Mouse (Mus musculus) ovary, adult 18-20 months (tissue): ENCODE measurements around the gene Prap1.
"Not testable (repeated sequence)": the region's sequence is repeated elsewhere in the genome, so short reads cannot be mapped to it uniquely, and the experiment has no call there.

Experiments used
- DNase-seq: peaks from one replicate; pipeline ENCODE4 v3.0.0; 2022; ENCODE audit warnings: low spot score, mixed read lengths

The Prap1 gene

DNA sequence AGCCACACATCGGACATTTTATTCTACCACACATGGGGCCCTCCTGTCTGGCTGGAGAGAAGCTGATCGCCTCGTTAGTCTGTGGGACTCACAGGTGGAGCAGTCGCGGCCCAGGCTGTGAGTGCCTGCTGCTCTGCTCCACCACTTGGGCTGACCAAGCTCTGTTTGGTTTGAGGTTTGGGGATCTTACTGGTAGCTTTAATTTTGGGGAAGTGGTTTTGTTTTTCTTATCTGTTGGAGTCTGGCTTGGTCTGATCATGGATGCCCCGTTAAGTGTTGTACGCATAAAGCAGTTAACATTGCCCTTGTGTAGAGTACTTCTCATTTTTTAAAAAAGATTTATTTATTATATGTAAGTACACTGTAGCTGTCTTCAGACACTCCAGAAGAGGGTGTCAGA, 40.8 kb downstream of the Prap1 start:
- DNase-seq = not testable (repeated sequence)

DNA sequence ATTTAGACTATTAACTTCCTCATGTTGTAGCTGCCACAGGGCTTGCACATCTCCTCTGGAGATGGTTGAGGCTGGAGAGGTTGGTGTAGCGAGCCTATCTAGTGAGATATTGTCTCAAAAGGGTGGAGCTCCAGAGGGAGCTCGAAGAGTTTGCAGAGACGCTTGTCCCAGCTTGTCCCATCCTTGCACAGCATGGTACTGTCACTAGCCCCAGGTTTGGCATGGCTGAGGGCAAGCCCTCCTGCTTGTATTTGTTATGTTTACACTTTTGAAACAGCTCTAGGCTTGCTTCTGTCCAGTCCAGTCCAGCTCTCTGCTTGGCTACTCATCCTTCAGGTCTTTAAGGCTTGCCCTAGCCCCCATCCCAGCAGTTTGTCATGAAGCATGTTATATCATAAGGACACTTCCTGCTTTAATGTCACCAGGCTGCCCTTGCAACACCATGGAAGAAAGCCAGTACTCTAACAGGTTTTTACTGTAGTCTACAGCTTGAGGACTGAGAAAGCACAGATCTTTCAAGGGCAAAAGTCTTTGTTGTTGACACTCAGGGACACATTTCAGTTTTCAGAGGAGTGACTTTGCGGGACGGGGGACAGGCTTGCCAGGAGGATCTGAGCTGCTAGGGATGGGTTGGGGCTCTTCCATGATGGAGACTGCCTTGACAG, 42.0 kb downstream of the Prap1 start:
- no peak for DNase-seq

DNA sequence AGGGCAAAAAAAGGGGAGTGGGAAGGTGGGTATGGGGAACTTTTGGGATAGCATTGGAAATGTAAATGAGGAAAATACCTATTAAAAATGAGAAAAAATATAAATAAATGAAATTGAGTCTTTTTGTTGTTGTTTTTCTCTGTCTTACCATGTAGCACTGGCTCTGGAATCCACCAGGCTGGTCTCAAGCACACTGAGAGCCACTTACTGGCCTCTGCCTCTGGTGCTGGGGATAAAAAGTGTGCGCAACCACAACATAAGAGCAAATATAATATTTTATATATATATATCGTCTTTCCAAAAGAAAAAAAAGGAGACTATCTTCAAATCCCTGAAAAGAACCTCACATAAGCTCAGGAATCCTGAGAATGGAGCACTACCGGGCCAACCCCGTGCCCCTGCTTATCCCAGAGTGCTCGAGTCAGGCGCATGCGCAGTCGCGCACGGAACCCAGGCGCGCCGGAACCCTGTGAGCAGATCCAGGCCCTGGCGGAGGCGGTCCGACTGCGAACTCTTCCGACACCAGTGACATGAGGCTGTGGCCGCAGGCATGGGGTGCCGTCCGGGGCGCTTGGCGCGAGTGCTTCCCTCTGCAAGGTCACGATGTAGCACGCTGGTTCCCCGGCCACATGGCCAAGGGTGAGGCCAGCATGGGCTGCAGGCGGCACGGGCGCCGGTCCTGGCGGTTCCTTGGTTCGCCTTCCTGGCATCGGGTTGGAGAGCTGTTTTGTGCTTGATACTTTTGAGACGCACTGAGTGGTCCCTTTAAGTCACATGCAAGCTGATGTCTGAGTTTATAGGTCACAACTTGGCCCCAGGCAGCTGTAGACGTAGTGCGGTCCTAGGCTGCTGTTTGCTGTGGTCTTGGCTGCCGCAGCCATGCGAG, 44.2 kb downstream of the Prap1 start, which contains the start of gene Mtg1:
Mtg1 (plus strand) TSS at position 430 of the 886 bp plus-strand sequence.
- peak; percentile 91 for DNase-seq

DNA sequence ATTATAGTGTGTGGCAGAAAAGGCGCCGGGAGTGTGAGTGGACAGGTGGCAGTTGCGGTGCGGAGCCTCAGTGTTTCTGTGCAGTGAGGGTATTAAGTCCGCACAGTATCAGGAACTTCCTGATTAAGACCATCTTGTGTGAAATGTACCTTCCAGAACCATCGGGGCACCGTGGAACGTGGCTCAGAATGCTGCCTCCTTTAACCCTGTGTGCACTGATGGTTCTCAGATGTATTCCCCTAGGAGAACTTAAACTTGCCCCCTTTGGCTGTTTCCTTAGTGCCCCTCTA, 44.8 kb downstream of the Prap1 start:
- DNase-seq = no peak

DNA sequence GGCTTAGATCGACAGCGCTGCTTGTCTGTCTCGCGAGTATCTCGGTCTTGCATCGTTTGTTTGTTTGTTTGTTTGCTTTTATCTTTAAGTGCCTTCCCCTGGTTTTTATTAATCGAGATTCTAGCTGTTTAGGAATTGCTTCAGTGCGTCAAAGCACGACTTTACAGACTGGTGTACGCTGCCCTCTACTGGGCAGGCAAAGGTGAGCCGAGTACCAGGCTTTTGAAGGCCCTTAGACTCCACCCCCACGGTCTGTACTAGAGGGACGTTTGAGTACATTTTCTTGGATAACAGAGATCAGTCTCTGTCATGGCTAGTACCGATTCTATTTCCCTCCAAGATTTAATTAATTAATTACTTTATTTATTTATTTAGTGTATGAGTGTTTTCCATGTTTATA, 48.2 kb downstream of the Prap1 start:
- DNase-seq = no peak

DNA sequence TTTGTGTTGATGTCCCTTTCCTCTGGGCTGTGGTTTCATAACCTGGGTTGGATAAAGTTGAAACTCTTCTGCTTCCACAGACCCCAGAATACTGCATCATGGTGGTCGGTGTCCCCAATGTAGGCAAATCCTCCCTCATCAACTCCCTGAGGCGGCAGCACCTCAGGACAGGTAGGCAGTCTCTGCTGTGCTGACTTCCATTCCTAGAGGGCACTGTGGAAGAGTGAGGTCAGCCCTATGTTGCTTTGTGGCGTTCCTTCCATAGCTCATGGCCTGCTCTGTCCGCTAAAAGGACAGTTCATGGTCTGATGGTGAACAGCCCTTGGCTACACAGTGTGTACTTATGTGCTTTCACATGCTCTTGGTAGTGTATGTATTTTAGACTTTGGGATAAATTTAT, 51.4 kb downstream of the Prap1 start:
- DNase-seq = no peak
